Mouse (Mus musculus): ENCODE data around the gene Ikzf1.

DNA sequence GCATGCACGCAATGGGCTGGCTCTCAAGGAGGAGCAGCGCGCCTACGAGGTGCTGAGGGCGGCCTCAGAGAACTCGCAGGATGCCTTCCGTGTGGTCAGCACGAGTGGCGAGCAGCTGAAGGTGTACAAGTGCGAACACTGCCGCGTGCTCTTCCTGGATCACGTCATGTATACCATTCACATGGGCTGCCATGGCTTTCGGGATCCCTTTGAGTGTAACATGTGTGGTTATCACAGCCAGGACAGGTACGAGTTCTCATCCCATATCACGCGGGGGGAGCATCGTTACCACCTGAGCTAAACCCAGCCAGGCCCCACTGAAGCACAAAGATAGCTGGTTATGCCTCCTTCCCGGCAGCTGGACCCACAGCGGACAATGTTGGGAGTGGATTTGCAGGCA lies 84.5 kb downstream of the Ikzf1 start:
- no peak for TF ChIP-seq CTCF (conservative IDR thresholded peaks at IDR 0.05; ENCODE audit: low read length)
- TF ChIP-seq NANOG (IDR thresholded peaks at IDR 0.05; ENCODE audit: borderline replicate concordance, low read length) = no peak
- no peak for TF ChIP-seq POU5F1 (IDR thresholded peaks at IDR 0.05; ENCODE audit: borderline replicate concordance, low read length)

Measured in E14TG2a.4 (cell line).